In the genomic region with DNA sequence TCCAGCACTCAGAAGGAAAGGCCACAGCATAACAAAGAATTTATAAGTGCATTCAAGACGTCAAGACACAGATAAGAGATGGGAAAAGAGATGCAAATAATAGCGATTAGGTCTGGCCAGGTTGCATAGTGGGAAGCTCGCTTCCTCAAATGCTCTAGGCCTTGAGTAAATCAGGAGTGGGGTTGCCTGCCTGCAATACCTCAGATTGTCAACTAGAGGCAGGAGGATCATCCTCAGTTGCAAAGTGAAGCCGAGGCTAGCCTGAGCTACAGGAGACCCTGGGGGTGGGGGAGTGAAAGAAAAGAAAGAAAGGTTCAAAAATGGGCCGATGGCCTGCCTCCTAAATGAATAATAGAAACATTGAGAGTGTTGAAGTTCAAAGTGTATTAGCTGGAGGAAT, we compare ENCODE assay signal across 38 mouse cellular contexts. TPM values are rescaled to one million over a fixed set of nuclear protein-coding genes. Genes with fewer than 3 reads are reported as not detected.
DNase-seq lines count a peak whose midpoint lies in the region; ATAC-seq and TF ChIP-seq lines count a peak whose summit lies in the region.
"Had no signal": no experiment of that assay in that cellular context is flagged by ENCODE, and none has a peak within 500 bp of the region (broad histone marks: within the 10 kb centered on the region; RNA-seq: fewer than 3 reads in every experiment).

No protein-coding gene starts in this region.

- no peak overlapping the region for H3K27ac ChIP-seq in liver, embryonic 14.5 days
- H3K27ac ChIP-seq in liver, embryonic 11.5 days (ENCODE audit: low read depth, low read length), result no peak overlapping the region
- H3K27ac ChIP-seq in CH12.LX (ENCODE audit: insufficient read depth, low read depth), result no peak overlapping the region
- H3K27ac ChIP-seq: forebrain, embryonic 15.5 days; heart, adult 2 months; heart, embryonic 13.5 days; hindbrain, embryonic 14.5 days; limb, embryonic 12.5 days; liver, embryonic 12.5 days; lung, embryonic 15.5 days; midbrain, embryonic 12.5 days had no signal

- no peak overlapping the region for H3K4me2 ChIP-seq in liver, embryonic 14.5 days (ENCODE audit: low read depth)
- no peak overlapping the region for H3K4me2 ChIP-seq in liver, embryonic 11.5 days
- H3K4me2 ChIP-seq in CH12.LX (ENCODE audit: insufficient read depth, low read depth, poor library complexity, severe bottlenecking), result no peak overlapping the region
- H3K4me2 ChIP-seq: forebrain, embryonic 15.5 days; heart, embryonic 13.5 days; hindbrain, embryonic 14.5 days; limb, embryonic 12.5 days; liver, embryonic 12.5 days; lung, embryonic 15.5 days; midbrain, embryonic 12.5 days had no signal

- no peak for TF ChIP-seq EP300 in liver, embryonic 14.5 days (IDR thresholded peaks at IDR 0.05; ENCODE audit: low read depth)
- no peak for TF ChIP-seq EP300 in CH12.LX (IDR thresholded peaks at IDR 0.05; ENCODE audit: low read length)

- 47% methylated on average over 5 of the region's 5 CpGs for WGBS in liver, embryonic 14.5 days (ENCODE audit: insufficient replicate concordance)
- WGBS in liver, embryonic 11.5 days, result 64% methylated on average over 5 of the region's 5 CpGs

- peak; percentile 26; the same call in 1 of the 2 replicates for TF ChIP-seq CTCF in liver, embryonic 14.5 days (IDR thresholded peaks at IDR 0.05; ENCODE audit: low read depth)
- TF ChIP-seq CTCF in CH12.LX (conservative IDR thresholded peaks at IDR 0.05 in 1 of 2, IDR thresholded peaks at IDR 0.05 in 1 of 2; ENCODE audit: low read depth in 2 of 2, low read length in 2 of 2) (peak in 1 of 2 experiments; percentile 32; a peak in 2 of 4 replicates), E14TG2a.4 (conservative IDR thresholded peaks at IDR 0.05; ENCODE audit: low read length) (0 out of 2 replicates have a peak, but pooled peaks have one; percentile 13)

- no peak for TF ChIP-seq POLR2A in CH12.LX (IDR thresholded peaks at IDR 0.05; ENCODE audit: low read depth, low read length)

- in situ Hi-C loops in CH12.LX (cut with MboI; ENCODE audit: low pct_ligation_motif_present, low pct_unique_long_range_greater_than_20kb, low sequenced_read_pairs), result no loop called here

- H3K4me1 ChIP-seq in liver, embryonic 14.5 days (replicated peaks; ENCODE audit: control insufficient read depth in 2 of 2, insufficient read depth in 2 of 2, low read length in 1 of 2), result no peaks in the 10 kb centered on the region
- H3K4me1 ChIP-seq in liver, embryonic 11.5 days (replicated peaks; ENCODE audit: control insufficient read depth, insufficient read depth, low read length), result no peaks in the 10 kb centered on the region
- H3K4me1 ChIP-seq in CH12.LX (ENCODE audit: control insufficient read depth in 1 of 2, insufficient read depth in 2 of 2), result peaks cover 0 to 16% of the 10 kb centered on the region in 2 experiments; a peak in 2 of 4 replicates
- no peaks in the 10 kb centered on the region for H3K4me1 ChIP-seq in E14TG2a.4 (replicated peaks; ENCODE audit: low read depth, low read length)
- H3K4me1 ChIP-seq: forebrain, embryonic 15.5 days; heart, embryonic 13.5 days; limb, embryonic 12.5 days; liver, embryonic 12.5 days; lung, embryonic 15.5 days; midbrain, embryonic 12.5 days had no signal

- TF ChIP-seq RAD21 in CH12.LX (IDR thresholded peaks at IDR 0.05; ENCODE audit: low read depth, low read length), result peak; percentile 1

- ATAC-seq in liver, embryonic 14.5 days (ENCODE audit: insufficient read depth), result no peak
- no peak for ATAC-seq in liver, embryonic 11.5 days (replicated peaks; ENCODE audit: low FRiP score)
- peak; percentile 47 for ATAC-seq in granulocyte monocyte progenitor cell, adult 5-6 weeks (replicated peaks; ENCODE audit: poor library complexity, severe bottlenecking)
- ATAC-seq: forebrain, embryonic 15.5 days; liver, embryonic 12.5 days; Patski had no signal

- peaks cover 3% of the 10 kb centered on the region for H3K27me3 ChIP-seq in liver, embryonic 14.5 days (ENCODE audit: control insufficient read depth, insufficient read depth, low read length)
- no peaks in the 10 kb centered on the region; the same call in none of the 2 replicates for H3K27me3 ChIP-seq in liver, embryonic 11.5 days (replicated peaks; ENCODE audit: control insufficient read depth, insufficient read depth, low read length)
- peaks cover 1% of the 10 kb centered on the region for H3K27me3 ChIP-seq in CH12.LX (replicated peaks)
- H3K27me3 ChIP-seq in E14TG2a.4 (ENCODE audit: insufficient read depth, low read length), result peaks cover 11% of the 10 kb centered on the region
- H3K27me3 ChIP-seq: forebrain, embryonic 15.5 days; heart, embryonic 13.5 days; limb, embryonic 12.5 days; midbrain, embryonic 12.5 days; Patski had no signal

- H3K79me2 ChIP-seq in CH12.LX (replicated peaks; ENCODE audit: control insufficient read depth, extremely low read depth, insufficient read depth, poor library complexity, severe bottlenecking), result no peaks in the 10 kb centered on the region

- dilution Hi-C loops in CH12.LX (cut with MboI; ENCODE audit: extremely low pct_ligation_motif_present, extremely low pct_unique_long_range_greater_than_20kb, low sequenced_read_pairs), result no loop called here

- no peak overlapping the region for H3K9ac ChIP-seq in liver, embryonic 14.5 days (replicated peaks)
- no peak overlapping the region for H3K9ac ChIP-seq in liver, embryonic 11.5 days (ENCODE audit: low read depth, low read length)
- no peak overlapping the region for H3K9ac ChIP-seq in CH12.LX (ENCODE audit: insufficient read depth, low read depth)
- H3K9ac ChIP-seq: forebrain, embryonic 15.5 days; heart, embryonic 13.5 days; hindbrain, embryonic 14.5 days; limb, embryonic 12.5 days; liver, embryonic 12.5 days; lung, embryonic 15.5 days; midbrain, embryonic 12.5 days had no signal

- no peak overlapping the region for H3K4me3 ChIP-seq in liver, embryonic 14.5 days (ENCODE audit: insufficient read depth in 1 of 2, low read depth in 2 of 2, low read length in 2 of 2)
- H3K4me3 ChIP-seq in liver, embryonic 11.5 days (ENCODE audit: low read depth, low read length), result no peak overlapping the region
- H3K4me3 ChIP-seq in CH12.LX (replicated peaks in 1 of 3; ENCODE audit: low read depth in 2 of 3, low read length in 2 of 3, poor library complexity in 1 of 3) (no peak overlapping the region), E14TG2a.4 (replicated peaks; ENCODE audit: low read length) (no peak overlapping the region)
- H3K4me3 ChIP-seq: forebrain, embryonic 15.5 days; heart, adult 2 months; heart, embryonic 13.5 days; limb, embryonic 12.5 days; liver, embryonic 12.5 days; lung, embryonic 15.5 days; midbrain, embryonic 12.5 days had no signal

- H3K36me3 ChIP-seq in liver, embryonic 14.5 days (replicated peaks; ENCODE audit: control insufficient read depth, insufficient read depth, low read depth), result no peaks in the 10 kb centered on the region
- no peaks in the 10 kb centered on the region for H3K36me3 ChIP-seq in liver, embryonic 11.5 days (ENCODE audit: control insufficient read depth, insufficient read depth, low read length)
- H3K36me3 ChIP-seq in CH12.LX (replicated peaks in 1 of 2; ENCODE audit: control insufficient read depth in 1 of 2, insufficient read depth in 1 of 2, low read length in 1 of 2), result no peaks in the 10 kb centered on the region
- H3K36me3 ChIP-seq in E14TG2a.4 (ENCODE audit: insufficient read depth, low read length), result no peaks in the 10 kb centered on the region
- H3K36me3 ChIP-seq: forebrain, embryonic 15.5 days; heart, embryonic 13.5 days; limb, embryonic 12.5 days; liver, embryonic 12.5 days; lung, embryonic 15.5 days; midbrain, embryonic 12.5 days had no signal

- H3K9me3 ChIP-seq in liver, embryonic 14.5 days (ENCODE audit: control insufficient read depth, low read length), result no peaks in the 10 kb centered on the region
- no peaks in the 10 kb centered on the region for H3K9me3 ChIP-seq in liver, embryonic 11.5 days (ENCODE audit: control insufficient read depth, low read length)
- H3K9me3 ChIP-seq in CH12.LX (replicated peaks; ENCODE audit: low read length), result peaks cover 9% of the 10 kb centered on the region
- H3K9me3 ChIP-seq in E14TG2a.4 (ENCODE audit: low read length), result peaks cover 6% of the 10 kb centered on the region; the same call in 1 of the 2 replicates
- H3K9me3 ChIP-seq: forebrain, embryonic 15.5 days; heart, embryonic 13.5 days; limb, embryonic 12.5 days; liver, embryonic 12.5 days; lung, embryonic 15.5 days; midbrain, embryonic 12.5 days had no signal

- DNase-seq in liver, embryonic 14.5 days (ENCODE audit: low read depth in 3 of 3, low spot score in 3 of 3), result no peak
- no peak for DNase-seq in liver, embryonic 11.5 days (ENCODE audit: low spot score)
- DNase-seq in CH12.LX (ENCODE audit: extremely low read depth), result no peak
- no peak for DNase-seq in adrenal gland, adult 8-10 months
- no peak for DNase-seq in cerebellum, adult 11-12 months
- DNase-seq: adrenal gland, postnatal 36 days; B cell, adult 2 months; cerebellum, adult 2 months; cerebellum, postnatal 14 days; gastrocnemius, postnatal 25 days; heart, adult 2 months; heart, postnatal 10 days; kidney, adult 2 months; kidney, postnatal 4 days; retina, postnatal 1 day; right cerebral cortex, postnatal 14 days; thymus, postnatal 14 days had no signal

TF ChIP-seq in CH12.LX, 34 proteins besides CTCF, POLR2A, EP300 and RAD21 (continues in another document):
- TF ChIP-seq GABPA (IDR thresholded peaks at IDR 0.05; ENCODE audit: insufficient replicate concordance, low read depth, low read length), result no peak
- TF ChIP-seq TCF12 (IDR thresholded peaks at IDR 0.05; ENCODE audit: low read depth, low read length), result no peak
- TF ChIP-seq KAT2A (IDR thresholded peaks at IDR 0.05; ENCODE audit: insufficient replicate concordance, low read length), result no peak

RNA-seq across cellular contexts. Expression of gene Atf3, which starts 12.0 kb away (rescaled TPM):
- polyA plus RNA-seq in liver, embryonic 14.5 days (2012; rRNA removed), result 0.53 and 0.76 TPM in 2 replicates
- 0.94 and 1.3 TPM in 2 replicates for polyA plus RNA-seq in liver, embryonic 14.5 days (2014; fragmentation: Nextera tagmentation; extraction: Ambion mirVana)
- 3.1 and 3.6 TPM in 2 replicates for polyA plus RNA-seq in liver, embryonic 11.5 days (2014; fragmentation: Nextera tagmentation; extraction: Ambion mirVana)
- total RNA-seq in CH12.LX (2012; rRNA removed), result 13.7 and 32.9 TPM in 2 replicates
- 39.7 and 41.5 TPM in 2 replicates for total RNA-seq in CH12.LX (2014; rRNA removed)
- 25.1 and 28.9 TPM in 2 replicates for polyA plus RNA-seq in CH12.LX (2012; ENCODE audit: insufficient read length, low read depth)
- total RNA-seq in granulocyte monocyte progenitor cell, adult 5-6 weeks (2014; fragmentation: Nextera tagmentation), result not detected in 2 replicates
- 8.7 and 12.8 TPM in 2 replicates for total RNA-seq in granulocyte monocyte progenitor cell, adult 5-6 weeks (2017)
- total RNA-seq in adrenal gland, adult 8-10 months (2022), result 1 to 10 TPM; 2.1 to 8.6 (median 3.2) TPM

RNA-seq across cellular contexts. Expression of gene Fam71a, which starts 41.2 kb away (rescaled TPM):
- not detected in 2 replicates for polyA plus RNA-seq in liver, embryonic 14.5 days (2012; rRNA removed)
- polyA plus RNA-seq in liver, embryonic 14.5 days (2014; fragmentation: Nextera tagmentation; extraction: Ambion mirVana), result not detected in 2 replicates
- not detected in 2 replicates for polyA plus RNA-seq in liver, embryonic 11.5 days (2014; fragmentation: Nextera tagmentation; extraction: Ambion mirVana)
- total RNA-seq in CH12.LX (2012; rRNA removed), result not detected in 2 replicates
- total RNA-seq in CH12.LX (2014; rRNA removed), result not detected in 2 replicates
- polyA plus RNA-seq in CH12.LX (2012; ENCODE audit: insufficient read length, low read depth), result not detected in 2 replicates
- not detected in 2 replicates for total RNA-seq in granulocyte monocyte progenitor cell, adult 5-6 weeks (2014; fragmentation: Nextera tagmentation)
- 0.17 and 1.1 TPM in 2 replicates for total RNA-seq in granulocyte monocyte progenitor cell, adult 5-6 weeks (2017)
- not detected for total RNA-seq in adrenal gland, adult 8-10 months (2022)
- total RNA-seq: adrenal gland, adult 18-20 months; adrenal gland, postnatal 36 days; gastrocnemius, adult 18-20 months; gastrocnemius, postnatal 25 days; heart, adult 2 months; heart, postnatal 10 days; left cerebral cortex, postnatal 25 days; MEL had no signal
- polyA plus RNA-seq: brain, embryonic 14.5 days; cerebellum, adult 2 months; embryonic facial prominence, embryonic 11.5 days; forebrain, embryonic 15.5 days; frontal cortex, adult 2 months; heart, adult 2 months; heart, embryonic 13.5 days; hindbrain, embryonic 14.5 days; kidney, adult 2 months; kidney, embryonic 16.5 days; limb, embryonic 12.5 days; liver, embryonic 12.5 days; lung, embryonic 15.5 days; midbrain, embryonic 12.5 days; neural tube, embryonic 14.5 days; small intestine, adult 2 months; stomach, embryonic 14.5 days had no signal
